Mouse (Mus musculus): ENCODE data around the gene Gm9573.

Gm9573 gene

GRCm38 (mm10) chr17:35626537-35626936, at the start of gene Gm9573:
Gm9573 (minus strand) TSS chr17:35626637.
- DNase-seq (ENCODE audit: low read depth, low spot score), result no peak

GRCm38 (mm10) chr17:35673416-35674035, 47.1 kb upstream of the Gm9573 start, which contains the start of gene Gtf2h4:
Gtf2h4 (minus strand) TSS chr17:35673739.
- peak; percentile 95 for DNase-seq (ENCODE audit: low read depth, low spot score)

GRCm38 (mm10) chr17:35672527-35672926, 46.1 kb upstream of the Gm9573 start:
- no peak for DNase-seq (ENCODE audit: low read depth, low spot score)

GRCm38 (mm10) chr17:35671846-35672245, 45.4 kb upstream of the Gm9573 start:
- DNase-seq (ENCODE audit: low read depth, low spot score), result no peak

- no peak for DNase-seq (ENCODE audit: low read depth, low spot score)
These were observed 43.3 kb upstream of the Gm9573 start for GRCm38 (mm10) chr17:35669731-35670130.

GRCm38 (mm10) chr17:35667334-35668065, 41.1 kb upstream of the Gm9573 start, which contains the start of gene Vars2:
Vars2 (minus strand) TSS chr17:35667592.
- DNase-seq (ENCODE audit: low read depth, low spot score), result peak; percentile 86

- no peak for DNase-seq (ENCODE audit: low read depth, low spot score)
These were observed 40.4 kb upstream of the Gm9573 start for GRCm38 (mm10) chr17:35666851-35667256.

GRCm38 (mm10) chr17:35665957-35666515, 39.6 kb upstream of the Gm9573 start:
- no peak for DNase-seq (ENCODE audit: low read depth, low spot score)

GRCm38 (mm10) chr17:35653086-35653485, 26.6 kb upstream of the Gm9573 start:
- no peak for DNase-seq (ENCODE audit: low read depth, low spot score)

- no peak for DNase-seq (ENCODE audit: low read depth, low spot score)
These were observed 23.0 kb upstream of the Gm9573 start for GRCm38 (mm10) chr17:35649429-35649828.

- DNase-seq (ENCODE audit: low read depth, low spot score), result no peak
These were observed 17.3 kb upstream of the Gm9573 start, which contains the start of gene Mucl3 for GRCm38 (mm10) chr17:35643609-35644236. Mucl3 (minus strand) TSS chr17:35643695.

- DNase-seq (ENCODE audit: low read depth, low spot score), result no peak
These were observed 12.9 kb upstream of the Gm9573 start for GRCm38 (mm10) chr17:35639352-35639751.

GRCm38 (mm10) chr17:35638475-35639190, 12.2 kb upstream of the Gm9573 start:
- DNase-seq (ENCODE audit: low read depth, low spot score), result no peak

GRCm38 (mm10) chr17:35636363-35636762, 9.9 kb upstream of the Gm9573 start:
- DNase-seq (ENCODE audit: low read depth, low spot score), result no peak

- DNase-seq (ENCODE audit: low read depth, low spot score), result peak; percentile 46
These were observed 9.3 kb upstream of the Gm9573 start for GRCm38 (mm10) chr17:35635699-35636111.

GRCm38 (mm10) chr17:35635202-35635601, 8.8 kb upstream of the Gm9573 start:
- no peak for DNase-seq (ENCODE audit: low read depth, low spot score)

- no peak for DNase-seq (ENCODE audit: low read depth, low spot score)
These were observed 7.6 kb upstream of the Gm9573 start for GRCm38 (mm10) chr17:35633992-35634391.

- no peak for DNase-seq (ENCODE audit: low read depth, low spot score)
These were observed 9.3 kb downstream of the Gm9573 start for GRCm38 (mm10) chr17:35617127-35617526.

- DNase-seq (ENCODE audit: low read depth, low spot score), result no peak
These were observed 24.6 kb downstream of the Gm9573 start for GRCm38 (mm10) chr17:35601736-35602354.

GRCm38 (mm10) chr17:35601249-35601648, 25.2 kb downstream of the Gm9573 start, which contains the start of gene Sfta2:
Sfta2 (plus strand) TSS chr17:35601549.
- no peak for DNase-seq (ENCODE audit: low read depth, low spot score)

GRCm38 (mm10) chr17:35597399-35597798, 29.0 kb downstream of the Gm9573 start:
- no peak for DNase-seq (ENCODE audit: low read depth, low spot score)
